Mouse (Mus musculus) thymus, adult 2 months (tissue): Measurements from ENCODE around the gene Gcfc2. TPM values are rescaled to one million over a fixed set of nuclear protein-coding genes. Genes with fewer than 3 reads are reported as not detected.

Experiments
- DNase-seq: peaks from one replicate; pipeline ENCODE4 v3.0.0; 2021
- H3K27ac ChIP-seq: fragments of 200-500 bp; 2 replicates; pipeline ENCODE4 v1.5.1; 2012; ENCODE audit warnings: low read length, control low read depth; ENCODE audit not compliant: control insufficient read depth, insufficient read depth
- H3K27me3 ChIP-seq: fragments of 200-500 bp; 2 replicates; pipeline ENCODE4 v1.6.1; 2012; ENCODE audit warnings: mild to moderate bottlenecking, low read length, moderate library complexity, mixed read lengths; ENCODE audit not compliant: control insufficient read depth, insufficient read depth
- H3K36me3 ChIP-seq: fragments of 200-500 bp; 2 replicates; pipeline ENCODE4 v1.6.1; 2012; ENCODE audit warnings: mild to moderate bottlenecking, low read length, moderate library complexity; ENCODE audit not compliant: control insufficient read depth, insufficient read depth
- H3K4me1 ChIP-seq: fragments of 200-500 bp; replicated peaks from 2 replicates; pipeline ENCODE4 v1.6.1; 2012; ENCODE audit warnings: low read length; ENCODE audit not compliant: control insufficient read depth, insufficient read depth
- H3K4me3 ChIP-seq: fragments of 200-500 bp; 2 replicates; pipeline ENCODE4 v1.5.1; 2012; ENCODE audit warnings: mild to moderate bottlenecking, low read length, control low read depth, moderate library complexity; ENCODE audit not compliant: control insufficient read depth, insufficient read depth
- CTCF ChIP-seq: fragments of 200-500 bp; IDR thresholded peaks from 2 replicates; pipeline ENCODE4 v1.5.1; 2012; ENCODE audit warnings: mild to moderate bottlenecking, control low read depth, low read length, moderate library complexity, borderline replicate concordance; ENCODE audit not compliant: control insufficient read depth, poor library complexity, insufficient read depth; ENCODE audit errors: extremely low read depth
- POLR2A ChIP-seq: fragments of 200-500 bp; IDR thresholded peaks from 2 replicates; pipeline ENCODE4 v1.6.1; 2012; ENCODE audit warnings: mild to moderate bottlenecking, low read length, control low read depth, moderate library complexity; ENCODE audit not compliant: control insufficient read depth, poor library complexity, insufficient read depth; ENCODE audit errors: extremely low read depth
- WGBS: fragments of 180-500 bp; shearing (Covaris S2); methylation state at CpG from one replicate; pipeline ENCODE4 v1.1.7; 2018; 5-methylcytosine and 5-hydroxymethylcytosine counted together
- polyA plus RNA-seq: library from polyadenylated mRNA; depleted of rRNA; stranded (reverse); fragments of >200 nt; gene quantifications from 2 replicates; pipeline ENCODE4 v1.2.3, GENCODE M21; 2012; rRNA removed

The Gcfc2 gene
- polyA plus RNA-seq, 1 experiment = 5.0 TPM

- Histone ChIP-seq H3K27ac (no peak overlapping the region), H3K27me3 (no peaks in the 10 kb centered on the region), H3K36me3 (no peaks in the 10 kb centered on the region), H3K4me3 (no peak overlapping the region), H3K4me1 (no peaks in the 10 kb centered on the region)
- TF ChIP-seq CTCF = no peak
- TF ChIP-seq POLR2A = no peak
- 77% methylated on average over 3 of the region's 3 CpGs for WGBS
- DNase-seq = peak; percentile 0
Observed at GRCm38 (mm10) chr6:81987580-81987979, 64.1 kb downstream of the Gcfc2 start.

- H3K36me3 ChIP-seq = no peaks in the 10 kb centered on the region
- no peak for DNase-seq
- H3K4me3 ChIP-seq = no peak overlapping the region
- no peaks in the 10 kb centered on the region for H3K4me1 ChIP-seq
- H3K27ac ChIP-seq = no peak overlapping the region
- no peaks in the 10 kb centered on the region for H3K27me3 ChIP-seq
- 94% methylated on average over 5 of the region's 5 CpGs for WGBS
- TF ChIP-seq CTCF = no peak
- TF ChIP-seq POLR2A = no peak
Observed at GRCm38 (mm10) chr6:81988341-81988740, 64.9 kb downstream of the Gcfc2 start.

GRCm38 (mm10) chr6:81990049-81990810 lies 66.8 kb downstream of the Gcfc2 start:
- 70% methylated on average over 20 of the region's 20 CpGs for WGBS
- H3K27me3 ChIP-seq = no peaks in the 10 kb centered on the region
- H3K36me3 ChIP-seq = no peaks in the 10 kb centered on the region
- no peak overlapping the region for H3K27ac ChIP-seq
- no peaks in the 10 kb centered on the region for H3K4me1 ChIP-seq
- no peak overlapping the region for H3K4me3 ChIP-seq
- TF ChIP-seq POLR2A = no peak
- no peak for TF ChIP-seq CTCF
- DNase-seq = no peak

Other genes with a start within 250 kb of the Gcfc2 start
- gene Mrpl19, start 42.3 kb downstream of the Gcfc2 start, polyA plus RNA-seq = 5.6 and 5.9 TPM in 2 replicates
- gene Eva1a, start 117.4 kb downstream of the Gcfc2 start, polyA plus RNA-seq = 2.5 and 3.1 TPM in 2 replicates